Mouse (Mus musculus): ENCODE results near the gene Coil. TPM values are rescaled to one million over a fixed set of nuclear protein-coding genes. Genes with fewer than 3 reads are reported as not detected.

The Coil gene
- 21.3 and 22.7 TPM in 2 replicates for polyA plus RNA-seq (2014; fragmentation: Nextera tagmentation; extraction: Ambion mirVana)

- Histone ChIP-seq H3K4me2 (ENCODE audit: low read depth) (no peak within 1 kb of the TSS), H3K27ac (ENCODE audit: low read depth, low read length) (no peak within 1 kb of the TSS), H3K9me3 (ENCODE audit: control insufficient read depth, low read length) (no peaks in the 10 kb centered on the region), H3K9ac (ENCODE audit: low read length) (no peak within 1 kb of the TSS), H3K36me3 (ENCODE audit: control insufficient read depth, insufficient read depth, low read length) (no peaks in the 10 kb centered on the region), H3K27me3 (ENCODE audit: control insufficient read depth, insufficient read depth, low read length) (no peaks in the 10 kb centered on the region), H3K4me1 (ENCODE audit: control insufficient read depth, insufficient read depth, low read length) (no peaks in the 10 kb centered on the region; the same call in 1 of the 2 replicates), H3K4me3 (ENCODE audit: low read depth, low read length) (no peak within 1 kb of the TSS)
- WGBS = 37% methylated on average over 2 of the region's 2 CpGs
- ATAC-seq (ENCODE audit: insufficient read depth, low FRiP score, low TSS enrichment) (no peak), DNase-seq (ENCODE audit: low spot score) (no peak)
These were observed at the start of gene Coil for GRCm38 (mm10) chr11:88970202-88970732. Gene Coil, plus strand, starts transcription at chr11:88970252.

DNA sequence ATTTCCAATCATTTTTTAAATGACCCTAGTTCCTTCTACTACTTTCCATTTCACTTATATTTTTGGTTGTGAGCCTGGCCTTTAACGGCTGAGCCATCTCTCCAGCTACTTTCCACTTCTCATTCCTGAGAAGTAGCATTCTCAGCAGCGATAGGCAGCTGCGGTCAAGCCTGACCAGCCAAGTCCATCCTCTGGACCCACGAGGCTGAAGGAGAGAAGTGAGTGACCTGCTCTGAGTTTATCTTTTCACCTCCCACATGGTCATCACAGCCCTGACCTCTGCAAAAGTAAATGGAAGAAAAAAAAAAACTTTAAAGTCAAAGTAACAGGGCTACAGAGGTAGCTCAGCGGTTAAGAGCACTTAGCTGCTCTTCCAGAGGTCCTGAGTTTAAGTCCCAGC, 43.5 kb upstream of the Coil start:
- no peaks in the 10 kb centered on the region for H3K27me3 ChIP-seq (ENCODE audit: control insufficient read depth, insufficient read depth, low read length)
- no peaks in the 10 kb centered on the region for H3K9me3 ChIP-seq (ENCODE audit: control insufficient read depth, low read length)
- DNase-seq (ENCODE audit: low spot score) = no peak
- no peak overlapping the region for H3K4me3 ChIP-seq (ENCODE audit: low read depth, low read length)
- peaks cover 6% of the 10 kb centered on the region; the same call in 1 of the 2 replicates for H3K36me3 ChIP-seq (ENCODE audit: control insufficient read depth, insufficient read depth, low read length)
- WGBS = 87% methylated on average over 5 of the region's 5 CpGs
- no peak overlapping the region for H3K27ac ChIP-seq (ENCODE audit: low read depth, low read length)
- ATAC-seq (ENCODE audit: insufficient read depth, low FRiP score, low TSS enrichment) = no peak
- H3K4me1 ChIP-seq (ENCODE audit: control insufficient read depth, insufficient read depth, low read length) = no peaks in the 10 kb centered on the region
- H3K9ac ChIP-seq (ENCODE audit: low read length) = no peak overlapping the region
- H3K4me2 ChIP-seq (ENCODE audit: low read depth) = no peak overlapping the region

DNA sequence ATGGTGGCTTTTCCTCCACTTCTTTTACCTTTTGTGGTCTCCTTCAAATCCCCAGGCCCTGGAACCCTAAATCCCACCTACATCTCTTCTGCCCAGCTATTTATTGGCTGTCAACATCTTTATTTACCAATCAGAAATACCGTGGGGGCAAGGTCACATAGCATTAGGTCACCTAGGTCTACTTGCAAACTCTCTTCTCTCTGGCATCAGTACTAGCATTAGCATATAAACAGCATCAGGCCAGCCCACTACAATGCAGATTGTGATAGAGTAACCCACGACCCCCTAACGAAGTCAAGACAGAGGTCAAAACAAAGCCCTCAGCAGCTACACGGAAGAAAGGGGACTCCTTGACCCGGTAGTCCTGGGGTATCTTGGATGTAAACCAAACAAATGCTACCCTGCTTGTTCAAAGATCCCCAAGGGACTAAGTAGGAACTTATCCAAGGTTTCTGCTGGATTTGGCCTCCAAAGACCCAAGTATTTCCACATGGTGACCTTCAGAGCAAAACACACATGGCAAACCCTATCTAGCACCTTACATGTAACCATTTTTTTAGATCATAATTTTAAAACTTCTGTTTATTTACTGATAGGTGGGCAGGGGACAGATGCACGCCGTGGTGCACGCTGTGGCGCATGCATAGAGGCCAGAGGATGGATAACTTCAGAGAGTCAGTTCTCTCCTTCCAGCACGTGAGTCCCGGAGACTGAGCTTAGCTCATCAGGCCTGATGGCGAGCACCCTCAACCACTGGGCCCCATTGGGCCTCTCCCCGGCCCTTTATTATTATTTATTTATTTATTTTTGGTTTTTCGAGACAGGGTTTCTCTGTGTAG, 38.1 kb upstream of the Coil start:
- Histone ChIP-seq H3K4me3 (ENCODE audit: low read depth, low read length) (no peak overlapping the region), H3K36me3 (ENCODE audit: control insufficient read depth, insufficient read depth, low read length) (0 out of 2 replicates have a peak, but pooled peaks cover 5% of the 10 kb centered on the region), H3K27me3 (ENCODE audit: control insufficient read depth, insufficient read depth, low read length) (no peaks in the 10 kb centered on the region), H3K9me3 (ENCODE audit: control insufficient read depth, low read length) (no peaks in the 10 kb centered on the region), H3K27ac (ENCODE audit: low read depth, low read length) (no peak overlapping the region), H3K9ac (ENCODE audit: low read length) (no peak overlapping the region), H3K4me2 (ENCODE audit: low read depth) (no peak overlapping the region), H3K4me1 (ENCODE audit: control insufficient read depth, insufficient read depth, low read length) (no peaks in the 10 kb centered on the region)
- WGBS = 72% methylated on average over 14 of the region's 14 CpGs
- no peak for DNase-seq (ENCODE audit: low spot score)
- no peak for ATAC-seq (ENCODE audit: insufficient read depth, low FRiP score, low TSS enrichment)

DNA sequence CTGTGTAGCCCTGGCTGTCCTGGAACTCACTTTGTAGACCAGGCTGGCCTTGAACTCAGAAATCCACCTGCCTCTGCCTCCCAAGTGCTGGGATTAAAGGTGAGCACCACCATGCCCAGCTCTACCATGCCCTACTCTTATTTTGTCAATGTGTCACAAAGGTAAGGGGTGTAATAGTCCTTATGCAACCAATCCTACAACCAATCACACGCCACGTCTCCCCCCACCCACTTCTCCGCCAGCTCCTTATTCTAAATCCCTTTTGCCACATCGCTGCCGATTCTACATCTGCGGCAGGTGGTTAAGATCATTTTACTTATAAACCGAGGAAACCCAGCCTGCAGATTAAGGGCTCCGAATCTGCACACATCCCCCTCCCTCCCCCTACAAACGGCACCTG, 37.0 kb upstream of the Coil start:
- Histone ChIP-seq H3K27me3 (ENCODE audit: control insufficient read depth, insufficient read depth, low read length) (no peaks in the 10 kb centered on the region), H3K4me3 (ENCODE audit: low read depth, low read length) (no peak overlapping the region), H3K4me2 (ENCODE audit: low read depth) (no peak overlapping the region), H3K9me3 (ENCODE audit: control insufficient read depth, low read length) (no peaks in the 10 kb centered on the region), H3K36me3 (ENCODE audit: control insufficient read depth, insufficient read depth, low read length) (0 out of 2 replicates have a peak, but pooled peaks cover 5% of the 10 kb centered on the region), H3K27ac (ENCODE audit: low read depth, low read length) (no peak overlapping the region), H3K9ac (ENCODE audit: low read length) (no peak overlapping the region), H3K4me1 (ENCODE audit: control insufficient read depth, insufficient read depth, low read length) (no peaks in the 10 kb centered on the region)
- ATAC-seq (ENCODE audit: insufficient read depth, low FRiP score, low TSS enrichment) = no peak
- DNase-seq (ENCODE audit: low spot score) = no peak
- 95% methylated on average over 9 of the region's 9 CpGs for WGBS

DNA sequence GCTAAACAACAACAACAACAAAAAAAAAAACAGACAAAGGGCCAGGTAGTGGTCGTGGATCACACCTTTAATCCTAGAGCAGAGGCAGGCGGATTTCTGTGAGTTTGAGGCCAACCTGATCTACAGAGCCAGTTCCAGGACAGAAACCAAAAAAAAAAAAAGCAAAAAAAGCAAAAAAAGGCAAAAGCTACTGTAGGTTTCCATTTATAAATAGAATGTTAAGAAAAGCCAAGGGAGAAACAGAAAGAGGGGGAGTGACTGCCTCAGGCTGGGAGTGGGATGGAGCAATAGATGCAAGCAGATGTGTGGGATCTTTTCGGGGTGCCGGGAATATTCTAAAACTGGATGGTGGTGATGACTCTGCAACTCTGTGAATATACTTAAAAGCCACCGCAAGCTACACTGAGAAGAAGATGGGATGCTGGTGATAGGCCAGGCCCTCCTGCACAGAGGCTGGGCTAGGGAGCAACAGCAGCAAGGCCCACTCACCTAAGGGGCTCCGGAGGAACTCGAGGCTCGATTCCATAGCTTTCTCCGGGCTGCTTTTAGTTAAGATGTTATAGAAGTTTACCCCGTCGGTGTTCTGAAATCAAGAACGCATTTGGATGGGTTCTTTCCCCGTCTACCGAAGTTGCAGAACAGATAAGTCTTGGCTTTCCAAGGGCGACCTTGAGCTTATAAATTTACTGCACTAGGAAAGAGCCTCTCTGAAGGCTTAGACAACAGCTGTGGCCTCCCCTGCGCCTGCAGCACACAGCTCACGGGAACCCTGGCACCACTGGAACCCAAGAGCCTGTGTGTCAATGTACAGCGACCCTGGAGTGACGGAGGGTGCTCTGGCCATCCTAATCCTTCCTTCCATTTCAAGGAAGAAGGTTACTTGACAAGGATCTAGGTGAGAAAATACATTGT, 35.7 kb upstream of the Coil start:
- DNase-seq (ENCODE audit: low spot score) = no peak
- Histone ChIP-seq H3K9me3 (ENCODE audit: control insufficient read depth, low read length) (no peaks in the 10 kb centered on the region), H3K9ac (ENCODE audit: low read length) (no peak overlapping the region)

DNA sequence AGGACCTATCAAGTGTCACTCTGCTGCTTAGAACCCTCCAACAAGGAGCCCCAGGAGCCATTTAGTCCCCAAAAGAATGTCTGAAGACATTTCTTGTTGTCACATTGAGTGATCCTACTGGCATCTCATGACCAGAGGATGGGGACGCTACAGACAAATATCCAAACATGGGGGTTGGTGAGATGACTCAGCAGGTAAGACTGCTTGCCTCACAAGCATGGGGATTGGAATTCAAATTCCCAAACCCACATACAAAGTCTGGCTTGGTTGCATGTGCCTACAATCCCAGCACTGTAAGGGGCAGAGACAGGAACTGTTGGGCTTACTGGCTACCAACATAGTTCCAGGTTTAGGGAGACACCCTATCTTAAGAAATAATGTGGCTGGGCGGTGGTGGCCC, 32.2 kb upstream of the Coil start:
- no peaks in the 10 kb centered on the region for H3K9me3 ChIP-seq (ENCODE audit: control insufficient read depth, low read length)
- 91% methylated on average over 2 of the region's 2 CpGs for WGBS

More for the DNA sequence above, 35.7 kb upstream of the Coil start:
- H3K27ac ChIP-seq (ENCODE audit: low read depth, low read length) = no peak overlapping the region
- no peaks in the 10 kb centered on the region for H3K4me1 ChIP-seq (ENCODE audit: control insufficient read depth, insufficient read depth, low read length)
- ATAC-seq (ENCODE audit: insufficient read depth, low FRiP score, low TSS enrichment) = no peak
- no peak overlapping the region for H3K4me2 ChIP-seq (ENCODE audit: low read depth)
- H3K27me3 ChIP-seq (ENCODE audit: control insufficient read depth, insufficient read depth, low read length) = no peaks in the 10 kb centered on the region
- 95% methylated on average over 19 of the region's 19 CpGs for WGBS
- no peak overlapping the region for H3K4me3 ChIP-seq (ENCODE audit: low read depth, low read length)
- 0 out of 2 replicates have a peak, but pooled peaks cover 2% of the 10 kb centered on the region for H3K36me3 ChIP-seq (ENCODE audit: control insufficient read depth, insufficient read depth, low read length)

GRCm38 (mm10) chr11:88938770-88939169, 31.3 kb upstream of the Coil start:
- Histone ChIP-seq H3K27me3 (ENCODE audit: control insufficient read depth, insufficient read depth, low read length) (no peaks in the 10 kb centered on the region), H3K4me2 (ENCODE audit: low read depth) (no peak overlapping the region), H3K4me1 (ENCODE audit: control insufficient read depth, insufficient read depth, low read length) (no peaks in the 10 kb centered on the region), H3K4me3 (ENCODE audit: low read depth, low read length) (no peak overlapping the region), H3K27ac (ENCODE audit: low read depth, low read length) (no peak overlapping the region), H3K9ac (ENCODE audit: low read length) (no peak overlapping the region), H3K9me3 (ENCODE audit: control insufficient read depth, low read length) (no peaks in the 10 kb centered on the region), H3K36me3 (ENCODE audit: control insufficient read depth, insufficient read depth, low read length) (peaks cover 2% of the 10 kb centered on the region; the same call in 1 of the 2 replicates)
- DNase-seq (ENCODE audit: low spot score) (no peak), ATAC-seq (ENCODE audit: insufficient read depth, low FRiP score, low TSS enrichment) (no peak)
- 95% methylated on average over 2 of the region's 2 CpGs for WGBS

More for the DNA sequence above, 32.2 kb upstream of the Coil start:
- no peaks in the 10 kb centered on the region for H3K27me3 ChIP-seq (ENCODE audit: control insufficient read depth, insufficient read depth, low read length)
- H3K4me1 ChIP-seq (ENCODE audit: control insufficient read depth, insufficient read depth, low read length) = no peaks in the 10 kb centered on the region
- no peak for ATAC-seq (ENCODE audit: insufficient read depth, low FRiP score, low TSS enrichment)
- no peak overlapping the region for H3K9ac ChIP-seq (ENCODE audit: low read length)
- no peak overlapping the region for H3K4me2 ChIP-seq (ENCODE audit: low read depth)
- DNase-seq (ENCODE audit: low spot score) = no peak
- no peak overlapping the region for H3K27ac ChIP-seq (ENCODE audit: low read depth, low read length)
- H3K4me3 ChIP-seq (ENCODE audit: low read depth, low read length) = no peak overlapping the region
- H3K36me3 ChIP-seq (ENCODE audit: control insufficient read depth, insufficient read depth, low read length) = peaks cover 2% of the 10 kb centered on the region; the same call in 1 of the 2 replicates

DNA sequence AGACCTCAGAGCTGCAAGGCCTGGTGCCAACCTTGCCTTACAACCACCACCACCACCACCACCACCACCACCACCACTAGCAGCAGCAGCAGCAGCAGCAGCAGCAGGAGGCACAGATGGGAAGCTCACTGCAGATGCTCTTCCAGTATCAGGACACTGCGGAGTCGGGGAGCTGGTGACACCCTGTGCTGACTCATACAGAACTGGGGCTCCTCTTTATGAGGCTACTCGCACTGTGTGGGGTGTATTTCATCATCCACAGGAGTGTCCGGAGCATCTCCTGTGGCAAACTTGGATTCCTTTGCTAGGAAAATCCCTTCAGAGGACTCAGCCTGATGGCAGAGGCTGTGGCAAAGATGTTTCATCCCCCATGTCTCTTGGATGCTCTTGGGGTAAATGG, 30.4 kb upstream of the Coil start:
- H3K36me3 ChIP-seq (ENCODE audit: control insufficient read depth, insufficient read depth, low read length) = peaks cover 2% of the 10 kb centered on the region; the same call in 1 of the 2 replicates
- no peaks in the 10 kb centered on the region for H3K4me1 ChIP-seq (ENCODE audit: control insufficient read depth, insufficient read depth, low read length)
- no peak overlapping the region for H3K4me2 ChIP-seq (ENCODE audit: low read depth)
- no peaks in the 10 kb centered on the region for H3K9me3 ChIP-seq (ENCODE audit: control insufficient read depth, low read length)
- no peak overlapping the region for H3K4me3 ChIP-seq (ENCODE audit: low read depth, low read length)
- no peak overlapping the region for H3K9ac ChIP-seq (ENCODE audit: low read length)
- DNase-seq (ENCODE audit: low spot score) = no peak
- no peak overlapping the region for H3K27ac ChIP-seq (ENCODE audit: low read depth, low read length)
- ATAC-seq (ENCODE audit: insufficient read depth, low FRiP score, low TSS enrichment) = no peak
- no peaks in the 10 kb centered on the region for H3K27me3 ChIP-seq (ENCODE audit: control insufficient read depth, insufficient read depth, low read length)
- 96% methylated on average over 4 of the region's 4 CpGs for WGBS

Data from neural tube, embryonic 11.5 days (tissue).